Mouse (Mus musculus) CH12.LX (cell line): ENCODE results near the gene Ern1.

Experiments
- CTCF ChIP-seq, 2 experiments: IDR thresholded peaks in 1 of 2; conservative IDR thresholded peaks in 1 of 2; 2 replicates each; pipeline ENCODE4 v1.5.1; 2011 to 2012; ENCODE audit warnings: low read depth in 2 of 2, low read length in 2 of 2, improper control_type of control experiment in 1 of 2, inconsistent platforms in 1 of 2, mild to moderate bottlenecking in 1 of 2, moderate library complexity in 1 of 2
- EP300 ChIP-seq: IDR thresholded peaks from 2 replicates; pipeline ENCODE4 v1.6.1; 2011; ENCODE audit warnings: low read length, improper control_type of control experiment

DNA sequence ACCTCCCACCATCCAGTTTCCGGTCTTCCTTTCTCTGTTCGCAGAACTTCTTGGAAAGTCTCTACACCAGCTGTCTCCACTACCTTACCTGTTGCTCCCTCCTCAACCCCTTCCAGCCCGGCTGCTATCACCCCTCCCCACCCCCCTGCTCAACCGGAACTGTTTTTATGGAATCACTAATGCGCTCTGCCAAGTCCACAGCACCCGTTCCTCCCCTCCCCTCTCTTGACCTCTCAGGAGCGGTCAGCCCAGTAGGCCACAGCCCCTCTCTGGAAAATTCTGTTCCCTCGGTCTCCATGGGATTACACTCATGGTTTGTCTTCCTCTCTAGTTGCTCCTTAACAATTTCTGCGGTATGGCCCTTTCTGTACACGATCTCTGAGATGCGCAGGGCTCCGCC is 134.5 kb downstream of the Ern1 start, which contains the start of gene Scn4a:
- no peak for TF ChIP-seq CTCF (conservative IDR thresholded peaks at IDR 0.05 in 1 of 2, IDR thresholded peaks at IDR 0.05 in 1 of 2; ENCODE audit: low read depth in 2 of 2, low read length in 2 of 2)
- TF ChIP-seq EP300 = no peak
